Mouse (Mus musculus) gastrocnemius, adult 2 months (tissue): ENCODE data around the gene Gabpb2. TPM values are rescaled to one million over a fixed set of nuclear protein-coding genes. Genes with fewer than 3 reads are reported as not detected.

Experiments
- DNase-seq: peaks from one replicate; pipeline ENCODE4 v3.0.0; 2022
- H3K27ac ChIP-seq: fragments of 200-600 bp; 2 replicates; pipeline ENCODE4 v1.8.1; 2022; ENCODE audit warnings: mild to moderate bottlenecking
- H3K4me3 ChIP-seq: fragments of 200-600 bp; 2 replicates; pipeline ENCODE4 v1.8.1; 2022; ENCODE audit warnings: mild to moderate bottlenecking, moderate library complexity
- CTCF ChIP-seq: fragments of 200-600 bp; IDR thresholded peaks from 2 replicates; pipeline ENCODE4 v1.8.1; 2022; ENCODE audit warnings: antibody characterized with exemption, mild to moderate bottlenecking, moderate library complexity
- intact Hi-C: fragments of 180-260 bp; cut with DNase I; formaldehyde crosslinking; loops from one replicate; pipeline ENCODE4 v1.15.1; 2025
- long read RNA-seq, 2 experiments: library from polyadenylated mRNA; stranded (forward); transcript quantifications; one replicate each; pipeline ENCODE4 v2.0.0; 2021
- total RNA-seq, 2 experiments: library from RNA; stranded (reverse); gene quantifications; 2 replicates each; pipeline ENCODE4 v1.2.3; 2021

The Gabpb2 gene
- total RNA-seq = 10 to 100 TPM in 1 of 2 experiments, 1 to 10 TPM in 1; 9.1 to 12.0 TPM
- long read RNA-seq, experiment 1, partial matches to known transcripts = 2 of 6 reads
- long read RNA-seq, experiment 1, other reads (novel, unspliced or antisense) = 4 of 6 reads
- long read RNA-seq, experiment 2, partial matches to known transcripts = 0 of 4 reads
- long read RNA-seq, experiment 2, other reads (novel, unspliced or antisense) = 3 of 4 reads

DNA sequence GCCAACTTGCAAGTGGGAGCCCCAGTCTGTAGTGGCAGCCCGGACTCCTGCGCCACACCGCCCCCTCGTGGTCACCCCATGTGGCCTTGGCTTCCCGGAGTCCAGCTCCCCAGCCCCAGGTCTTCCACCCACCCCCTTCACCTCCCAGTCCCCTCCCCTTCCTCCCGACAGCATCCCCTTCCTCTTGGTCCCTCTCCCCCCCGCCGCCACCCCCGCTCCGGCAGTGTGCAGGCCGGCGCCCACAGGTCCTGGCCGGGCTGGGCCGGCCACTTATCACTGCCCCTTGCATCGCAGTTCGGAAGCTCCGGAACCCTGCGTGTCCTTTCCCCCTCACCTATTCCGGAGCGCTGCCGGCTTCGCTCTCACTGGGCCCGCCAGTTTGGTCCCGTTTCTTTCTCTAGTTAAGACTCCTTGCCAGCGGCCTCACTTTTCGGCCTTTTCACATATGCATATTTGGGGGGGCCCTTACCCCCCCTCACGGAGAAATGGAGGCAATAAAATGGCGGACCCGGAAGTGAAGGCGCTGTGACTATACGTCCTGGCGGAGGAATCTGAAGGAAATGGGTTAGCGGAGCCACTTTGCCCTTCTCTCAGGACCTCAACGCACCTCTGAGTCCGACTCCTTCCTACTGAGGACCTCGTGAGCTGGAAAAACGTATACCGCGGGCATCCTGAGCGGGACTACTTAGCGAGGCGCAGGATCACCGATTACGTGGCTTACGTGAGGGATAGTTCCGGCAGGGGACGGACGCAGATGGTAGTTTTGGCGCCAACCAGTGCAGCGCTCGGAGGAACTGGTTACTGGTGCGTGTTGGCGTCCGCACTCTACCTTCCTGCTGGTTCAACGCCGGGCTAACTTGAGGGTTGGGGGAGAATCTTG lies at the start of gene Gabpb2:
Gene Gabpb2 (minus strand): TSS at position 662 of the 880 bp plus-strand sequence.
- peak; percentile 98 for DNase-seq
- Histone ChIP-seq H3K4me3 (peak within 1 kb of the TSS; percentile 93), H3K27ac (peak within 1 kb of the TSS; percentile 99)
- intact Hi-C loops = loop anchor here (2.0 to 5.0 kb wide), 4 partner anchors 45 to 601 kb away; partner anchors contain the start of genes Rprd2, Sema6c and Tnfaip8l2
- peak; percentile 99; the same call in 1 of the 2 replicates for TF ChIP-seq CTCF

GRCm38 (mm10) chr3:95266052-95266451 lies 48.3 kb upstream of the Gabpb2 start:
- no peak for DNase-seq
- Histone ChIP-seq H3K27ac (peak overlapping the region; percentile 87), H3K4me3 (no peak overlapping the region; the same call in 1 of the 2 replicates)
- TF ChIP-seq CTCF = peak; percentile 37
- intact Hi-C loops = no loop called here

GRCm38 (mm10) chr3:95264724-95265123 lies 47.0 kb upstream of the Gabpb2 start:
- TF ChIP-seq CTCF = no peak
- no peak for DNase-seq
- Histone ChIP-seq H3K27ac (peak overlapping the region; percentile 87), H3K4me3 (peak overlapping the region; percentile 1; the same call in 1 of the 2 replicates)
- intact Hi-C loops = loop anchor here (5.0 kb wide), 2 partner anchors 47 to 122 kb away; partner anchors contain the start of genes Gabpb2 and Tnfaip8l2

GRCm38 (mm10) chr3:95263089-95263739 lies 45.5 kb upstream of the Gabpb2 start:
- H3K4me3 ChIP-seq = peak overlapping the region; percentile 30; the same call in 1 of the 2 replicates
- intact Hi-C loops = loop anchor here (5.0 kb wide), 2 partner anchors 46 to 121 kb away; partner anchors contain the start of genes Gabpb2 and Tnfaip8l2
- peak; percentile 88 for TF ChIP-seq CTCF
- peak overlapping the region; percentile 87 for H3K27ac ChIP-seq
- peak; percentile 89 for DNase-seq

GRCm38 (mm10) chr3:95261975-95262374 lies 44.3 kb upstream of the Gabpb2 start:
- no peak for TF ChIP-seq CTCF
- H3K4me3 ChIP-seq = no peak overlapping the region
- no peak overlapping the region for H3K27ac ChIP-seq
- DNase-seq = no peak
- intact Hi-C loops = loop anchor here (5.0 kb wide), 2 partner anchors 45 to 120 kb away; partner anchors contain the start of genes Gabpb2 and Tnfaip8l2

GRCm38 (mm10) chr3:95256931-95257330 lies 39.2 kb upstream of the Gabpb2 start:
- DNase-seq = no peak
- no peak overlapping the region for H3K27ac ChIP-seq
- TF ChIP-seq CTCF = no peak
- no peak overlapping the region for H3K4me3 ChIP-seq
- intact Hi-C loops = no loop called here

DNA sequence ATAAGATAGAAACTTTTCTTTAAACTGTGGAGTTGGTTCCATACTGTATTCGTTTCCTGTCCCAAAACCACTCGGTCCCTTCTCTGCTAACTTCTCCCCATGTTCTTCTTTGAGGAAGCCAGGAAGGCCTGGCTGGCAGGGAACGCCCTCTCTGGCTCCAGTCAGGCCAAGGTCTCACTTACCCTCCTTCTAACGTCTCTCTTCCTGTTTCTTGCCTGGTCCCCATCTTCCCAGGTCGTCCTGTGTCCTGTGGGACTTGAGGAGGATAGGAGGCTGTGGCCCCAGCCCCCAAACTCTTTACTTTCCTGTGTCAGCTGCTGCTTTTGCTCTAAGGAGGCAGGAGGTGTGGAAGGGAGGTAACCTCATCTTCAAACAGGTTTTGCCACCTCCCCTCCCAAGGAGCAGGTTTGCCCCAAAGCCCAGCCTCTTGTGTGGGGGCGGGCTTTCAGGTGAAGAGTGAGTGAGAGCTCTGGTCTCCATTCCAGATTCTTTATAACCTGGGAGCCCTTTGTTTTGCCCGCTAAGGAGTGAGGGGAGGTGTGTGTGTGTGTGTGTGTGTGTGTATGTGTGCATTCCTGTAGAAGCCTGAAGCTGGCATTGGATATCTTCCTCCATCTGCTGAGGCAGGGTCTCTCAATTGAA lies 33.2 kb upstream of the Gabpb2 start, which contains the start of gene Bnipl:
Gene Bnipl (minus strand): TSS at position 411 of the 642 bp plus-strand sequence.
- intact Hi-C loops = no loop called here
- TF ChIP-seq CTCF = no peak
- Histone ChIP-seq H3K4me3 (no peak within 1 kb of the TSS), H3K27ac (no peak within 1 kb of the TSS)
- no peak for DNase-seq

GRCm38 (mm10) chr3:95250361-95250760 lies 32.6 kb upstream of the Gabpb2 start:
- intact Hi-C loops = no loop called here
- no peak for TF ChIP-seq CTCF
- Histone ChIP-seq H3K4me3 (no peak overlapping the region), H3K27ac (no peak overlapping the region)
- DNase-seq = no peak

DNA sequence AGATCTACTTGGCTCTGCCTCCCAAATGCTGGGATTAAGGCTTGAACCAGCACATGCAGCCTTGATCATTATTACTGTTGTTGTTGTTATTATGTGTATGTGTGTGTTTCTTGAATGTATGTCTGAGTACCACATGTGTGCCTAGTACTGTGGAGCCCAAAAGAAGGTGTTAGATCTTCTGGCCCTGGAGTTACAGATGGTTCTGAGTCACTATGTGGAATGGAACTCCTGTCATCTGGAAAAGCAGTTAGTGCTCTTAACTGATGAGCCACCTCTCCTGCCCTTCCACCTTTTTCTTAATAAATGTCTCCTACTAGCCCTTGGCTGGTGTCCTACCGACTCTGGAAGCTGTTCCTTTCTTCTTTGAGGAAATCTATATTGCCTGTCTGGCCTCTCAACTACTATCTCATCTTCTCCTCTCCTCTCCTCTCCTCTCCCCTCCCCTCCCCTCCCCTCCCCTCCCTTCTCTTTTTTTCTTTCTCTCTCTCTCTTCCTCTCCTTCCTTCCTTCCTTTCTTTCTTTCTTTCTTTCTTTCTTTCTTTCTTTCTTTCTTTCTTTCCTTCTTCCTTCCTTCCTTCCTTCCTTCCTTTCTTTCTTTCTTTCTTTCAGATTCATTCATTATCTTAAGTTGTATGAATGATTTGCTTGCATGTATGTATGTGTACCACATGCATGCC lies 30.1 kb upstream of the Gabpb2 start:
- no peak overlapping the region for H3K27ac ChIP-seq
- no peak overlapping the region for H3K4me3 ChIP-seq
- no peak for TF ChIP-seq CTCF

DNA sequence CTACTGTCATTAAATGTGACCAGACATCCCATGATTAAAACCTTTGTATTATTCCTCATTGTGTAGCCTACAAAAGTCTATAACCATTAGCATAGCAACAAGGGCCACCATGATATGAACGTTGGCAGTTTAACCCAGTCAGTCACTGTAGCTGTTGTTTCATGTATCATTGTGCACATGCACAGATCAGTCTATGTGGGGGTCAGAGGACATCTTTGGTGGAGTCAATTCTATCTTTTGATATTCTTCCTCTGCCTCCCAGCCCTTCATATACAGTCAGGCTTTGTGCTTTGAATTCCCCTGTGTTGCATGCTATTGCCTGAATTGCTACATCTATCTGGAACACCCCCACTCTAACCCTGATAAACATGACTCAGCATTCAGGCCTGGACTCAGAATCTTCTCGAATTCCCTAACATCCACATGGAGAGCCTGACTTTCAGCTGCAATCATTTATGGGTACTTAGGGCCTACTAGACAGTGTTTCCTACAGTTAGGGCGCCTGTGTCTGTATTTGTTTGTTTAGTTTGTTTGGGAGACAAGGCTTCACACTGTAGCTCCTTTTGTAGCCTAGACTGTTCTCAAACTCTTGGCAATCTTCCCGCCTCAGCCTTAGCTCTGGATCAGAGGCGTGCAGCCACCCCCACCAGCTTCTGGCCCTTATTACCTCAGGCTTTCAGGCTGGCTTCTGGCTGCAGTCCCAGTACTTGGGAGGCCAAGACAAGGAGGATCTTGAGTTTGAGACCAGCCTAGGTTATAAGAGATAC lies 28.9 kb upstream of the Gabpb2 start:
- intact Hi-C loops = no loop called here
- Histone ChIP-seq H3K27ac (peak overlapping the region; percentile 31; the same call in 1 of the 2 replicates), H3K4me3 (no peak overlapping the region)
- no peak for TF ChIP-seq CTCF
- no peak for DNase-seq

More for the DNA sequence above, 30.1 kb upstream of the Gabpb2 start:
- intact Hi-C loops = no loop called here
- DNase-seq = no peak

DNA sequence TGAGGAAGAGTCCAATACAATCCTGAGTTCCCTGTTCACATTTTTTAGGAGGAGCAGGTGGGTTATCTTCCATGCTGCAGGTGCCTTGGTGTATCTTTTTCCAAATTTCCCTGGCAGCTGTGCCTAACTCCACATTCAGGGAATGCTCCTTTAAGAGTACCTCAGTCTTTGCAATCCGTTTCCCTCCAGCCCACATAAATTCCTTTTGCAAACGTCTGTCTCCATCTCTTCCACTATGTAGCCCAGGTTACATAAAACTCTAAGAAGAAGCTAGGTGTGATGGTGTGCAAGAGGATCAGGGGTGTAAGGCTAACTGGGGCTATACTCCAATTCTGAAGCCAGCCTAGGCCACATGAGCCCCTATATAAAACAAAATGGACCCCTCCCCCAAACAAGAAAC lies 25.4 kb upstream of the Gabpb2 start:
- intact Hi-C loops = no loop called here
- no peak for DNase-seq
- Histone ChIP-seq H3K4me3 (no peak overlapping the region), H3K27ac (no peak overlapping the region)
- TF ChIP-seq CTCF = no peak
